15 mouse cellular contexts compared by ENCODE assay signal in genomic region chr5:25597786-25598185, GRCm38 (mm10).
"Had no signal": no experiment of that assay in that cellular context is flagged by ENCODE, and none has a peak within 500 bp of the region (broad histone marks: within the 10 kb centered on the region; RNA-seq: fewer than 3 reads in every experiment).

No protein-coding gene starts in this region.

- DNase-seq: kidney, adult 18-20 months; kidney, postnatal 10 days; liver, embryonic 13.5 days; lung, adult 18-20 months; lung, postnatal 36 days; retina, postnatal 1 day; right cerebral cortex, postnatal 4 days; spleen, adult 18-20 months; thymus, adult 18-20 months; thymus, postnatal 25 days had no signal

- H3K4me2 ChIP-seq: limb, embryonic 15.5 days; liver, embryonic 13.5 days; midbrain, embryonic 11.5 days; midbrain, embryonic 15.5 days; neural tube, embryonic 12.5 days had no signal

- H3K9ac ChIP-seq: limb, embryonic 15.5 days; liver, embryonic 13.5 days; midbrain, embryonic 15.5 days; neural tube, embryonic 12.5 days had no signal

- H3K4me3 ChIP-seq: left cerebral cortex, adult 2 months; limb, embryonic 15.5 days; liver, embryonic 13.5 days; midbrain, embryonic 15.5 days; neural tube, embryonic 12.5 days had no signal

- H3K27ac ChIP-seq: left cerebral cortex, adult 2 months; limb, embryonic 15.5 days; liver, embryonic 13.5 days; midbrain, embryonic 15.5 days; neural tube, embryonic 12.5 days had no signal

- ATAC-seq: midbrain, embryonic 15.5 days had no signal

- H3K4me1 ChIP-seq: limb, embryonic 15.5 days; liver, embryonic 13.5 days; midbrain, embryonic 15.5 days; neural tube, embryonic 12.5 days had no signal

- H3K27me3 ChIP-seq: limb, embryonic 15.5 days; liver, embryonic 13.5 days; midbrain, embryonic 15.5 days; neural tube, embryonic 12.5 days had no signal

- H3K9me3 ChIP-seq: limb, embryonic 15.5 days; liver, embryonic 13.5 days; midbrain, embryonic 15.5 days; neural tube, embryonic 12.5 days had no signal

- H3K36me3 ChIP-seq: limb, embryonic 15.5 days; liver, embryonic 13.5 days; midbrain, embryonic 15.5 days; neural tube, embryonic 12.5 days had no signal
